Mouse (Mus musculus) layer of hippocampus, adult 2 months (tissue): Measurements from ENCODE around the gene Mindy2. TPM values are rescaled to one million over a fixed set of nuclear protein-coding genes. Genes with fewer than 3 reads are reported as not detected.

ENCODE experiments used
- DNase-seq, 2 experiments: peaks; one replicate each; pipeline ENCODE4 v3.0.0; 2022; ENCODE audit warnings: low spot score in 2 of 2
- H3K27ac ChIP-seq: fragments of 200-600 bp; 2 replicates; pipeline ENCODE4 v1.8.1; 2022
- H3K4me3 ChIP-seq: fragments of 200-600 bp; 2 replicates; pipeline ENCODE4 v1.8.1; 2022; ENCODE audit warnings: mild to moderate bottlenecking
- CTCF ChIP-seq: fragments of 200-600 bp; conservative IDR thresholded peaks from 2 replicates; pipeline ENCODE4 v1.8.1; 2022; ENCODE audit warnings: antibody characterized with exemption, mild to moderate bottlenecking, moderate library complexity
- total RNA-seq, 2 experiments: library from RNA; stranded (reverse); gene quantifications; 2 replicates each; pipeline ENCODE4 v1.2.3; 2021

Mindy2 gene
- total RNA-seq, 2 experiments from 2014 or later: 30.4 to 33.3 TPM

GRCm38 (mm10) chr9:70679132-70680091 lies 22.4 kb upstream of the Mindy2 start:
- TF ChIP-seq CTCF: no peak
- Histone ChIP-seq H3K4me3 (peak overlapping the region; percentile 96), H3K27ac (peak overlapping the region; percentile 96)
- DNase-seq: peak; percentile 13 to 47

GRCm38 (mm10) chr9:70678682-70679131 lies 21.7 kb upstream of the Mindy2 start, which contains the start of gene Adam10:
Gene Adam10, plus strand, starts transcription at chr9:70678997.
- peak within 1 kb of the TSS; percentile 96 for H3K4me3 ChIP-seq

DNA sequence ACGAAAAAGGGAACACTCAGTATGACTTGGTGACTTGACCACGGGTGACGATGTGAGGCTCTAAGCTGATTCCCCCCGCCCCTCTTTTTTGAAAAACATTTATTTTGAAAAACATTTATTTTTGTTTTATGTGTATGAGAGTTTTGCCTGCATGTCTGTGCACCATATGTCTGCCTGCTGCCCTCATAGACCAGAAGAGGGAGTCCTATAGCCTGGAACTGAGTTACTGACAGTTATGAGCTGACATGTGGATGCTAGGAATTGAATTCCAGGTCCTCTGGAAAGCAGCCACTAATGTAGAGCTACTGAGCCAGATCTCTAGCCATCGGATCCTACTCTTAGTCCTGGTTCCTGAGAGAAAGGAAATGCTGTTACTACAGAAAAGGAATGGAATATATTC lies 19.0 kb upstream of the Mindy2 start:
- Histone ChIP-seq H3K27ac (no peak overlapping the region), H3K4me3 (no peak overlapping the region)
- peak; percentile 30; the same call in 1 of the 2 replicates for TF ChIP-seq CTCF
- no peak for DNase-seq

More at GRCm38 (mm10) chr9:70678682-70679131, 21.7 kb upstream of the Mindy2 start, which contains the start of gene Adam10:
- DNase-seq: peak; percentile 98 to 99
- H3K27ac ChIP-seq: peak within 1 kb of the TSS; percentile 96
- no peak for TF ChIP-seq CTCF

DNA sequence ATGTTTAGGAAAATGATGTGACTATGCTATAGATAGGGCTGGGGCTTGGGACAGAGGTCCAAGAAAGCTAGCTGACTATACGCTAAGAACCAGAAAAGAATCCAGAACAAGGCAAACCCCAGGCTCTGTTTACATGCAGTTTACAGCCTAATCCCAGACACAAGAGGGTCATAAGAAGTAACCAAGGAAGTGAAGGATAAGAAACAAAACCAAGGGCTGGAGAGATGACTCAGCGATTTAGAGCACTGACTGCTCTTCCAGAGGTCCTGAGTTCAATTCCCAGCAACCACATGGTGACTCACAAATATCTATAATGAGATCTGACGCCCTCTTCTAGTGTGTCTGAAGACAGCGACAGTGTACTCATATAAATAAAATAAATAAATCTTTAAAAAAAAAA lies 18.1 kb upstream of the Mindy2 start:
- no peak for TF ChIP-seq CTCF
- H3K27ac ChIP-seq: no peak overlapping the region
- no peak for DNase-seq
- no peak overlapping the region for H3K4me3 ChIP-seq

GRCm38 (mm10) chr9:70673656-70674055 lies 16.7 kb upstream of the Mindy2 start:
- no peak overlapping the region for H3K4me3 ChIP-seq
- no peak for TF ChIP-seq CTCF
- H3K27ac ChIP-seq: no peak overlapping the region
- DNase-seq: no peak

DNA sequence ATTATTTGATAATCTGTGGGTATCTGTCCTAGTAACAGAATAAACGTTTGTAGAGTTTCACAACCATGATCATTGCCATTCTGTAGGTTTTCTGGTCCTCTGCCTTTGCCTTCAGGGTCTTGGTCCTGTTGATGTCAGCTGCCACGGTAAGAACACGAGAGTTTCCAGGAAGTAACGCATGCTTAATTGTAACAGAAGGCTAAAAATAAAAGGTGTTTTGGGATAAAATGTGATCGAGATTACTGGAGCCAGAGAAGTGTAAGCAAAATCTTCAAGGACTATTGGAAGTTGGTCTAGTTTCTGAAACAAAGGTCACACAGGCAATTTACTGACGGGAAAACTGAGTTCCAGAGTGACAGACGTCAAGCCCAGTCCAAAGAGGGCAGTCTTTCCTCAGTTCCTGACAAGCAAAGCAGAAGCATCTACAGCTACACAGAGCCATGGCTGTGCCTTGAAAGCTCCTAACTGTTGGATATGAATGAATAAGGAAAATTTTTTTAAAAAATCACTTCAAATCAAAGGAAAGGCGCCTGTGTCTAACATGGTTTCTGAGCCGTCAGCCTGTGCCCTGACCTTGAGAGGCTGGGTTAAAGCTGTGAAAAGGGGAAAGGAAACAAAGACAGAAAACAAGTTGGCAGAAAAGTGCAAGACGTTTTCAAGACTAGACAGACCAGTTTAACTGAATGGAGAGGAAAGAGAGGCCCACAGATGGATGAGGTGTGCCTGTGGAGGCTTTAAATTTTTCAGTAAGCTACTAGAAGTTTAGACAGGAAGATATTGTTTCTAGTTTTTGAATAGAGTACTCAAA lies 15.0 kb upstream of the Mindy2 start:
- peak; percentile 74 for TF ChIP-seq CTCF
- Histone ChIP-seq H3K4me3 (no peak overlapping the region), H3K27ac (no peak overlapping the region)
- no peak for DNase-seq

DNA sequence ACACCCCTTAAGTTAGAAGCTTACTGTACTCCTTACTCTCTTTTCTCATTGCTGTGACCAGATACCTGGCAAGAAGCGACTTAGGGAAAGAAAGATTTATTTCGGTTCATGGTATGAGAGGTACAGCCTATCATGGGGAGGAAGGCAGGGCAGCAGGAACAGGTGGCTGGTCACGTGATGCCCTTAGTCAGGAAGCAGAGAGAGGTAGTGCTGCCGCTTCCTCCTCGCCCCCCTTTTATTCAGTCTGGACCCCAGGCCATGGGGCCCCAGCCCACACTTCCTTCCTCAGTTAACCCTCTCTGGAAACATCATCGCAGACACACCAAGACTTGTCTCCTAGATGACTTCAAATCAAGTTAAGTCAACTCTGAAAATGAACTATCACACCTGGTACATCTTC lies 14.3 kb upstream of the Mindy2 start:
- TF ChIP-seq CTCF: no peak
- DNase-seq: no peak
- no peak overlapping the region for H3K27ac ChIP-seq
- no peak overlapping the region for H3K4me3 ChIP-seq

- TF ChIP-seq CTCF: no peak
- Histone ChIP-seq H3K27ac (no peak overlapping the region), H3K4me3 (no peak overlapping the region)
- DNase-seq: no peak
Observed at GRCm38 (mm10) chr9:70670381-70670780, 13.4 kb upstream of the Mindy2 start.

GRCm38 (mm10) chr9:70669197-70669596 lies 12.2 kb upstream of the Mindy2 start:
- no peak for TF ChIP-seq CTCF
- H3K4me3 ChIP-seq: no peak overlapping the region

DNA sequence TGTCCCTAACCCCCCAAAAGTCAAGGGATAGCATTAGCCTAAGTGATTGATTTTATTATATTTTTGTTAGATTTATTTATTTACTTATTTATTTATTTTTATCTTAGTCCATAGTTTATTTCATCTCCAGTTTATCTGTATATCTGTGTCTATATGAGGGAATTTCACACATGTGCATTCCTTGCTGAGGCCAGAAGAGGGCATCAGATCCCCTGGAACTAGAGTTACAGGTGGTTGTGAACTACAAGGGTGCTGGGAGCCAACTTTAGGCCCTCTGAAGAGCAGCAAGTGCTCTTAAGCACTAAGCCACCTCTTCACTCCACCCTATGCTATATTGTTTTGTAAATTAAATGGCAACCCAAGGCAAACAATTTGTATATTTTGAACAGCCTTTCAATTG lies 11.1 kb upstream of the Mindy2 start:
- DNase-seq: no peak
- peak; percentile 73 for TF ChIP-seq CTCF
- no peak overlapping the region for H3K4me3 ChIP-seq
- no peak overlapping the region for H3K27ac ChIP-seq

More at GRCm38 (mm10) chr9:70669197-70669596, 12.2 kb upstream of the Mindy2 start:
- no peak overlapping the region for H3K27ac ChIP-seq
- DNase-seq: no peak

DNA sequence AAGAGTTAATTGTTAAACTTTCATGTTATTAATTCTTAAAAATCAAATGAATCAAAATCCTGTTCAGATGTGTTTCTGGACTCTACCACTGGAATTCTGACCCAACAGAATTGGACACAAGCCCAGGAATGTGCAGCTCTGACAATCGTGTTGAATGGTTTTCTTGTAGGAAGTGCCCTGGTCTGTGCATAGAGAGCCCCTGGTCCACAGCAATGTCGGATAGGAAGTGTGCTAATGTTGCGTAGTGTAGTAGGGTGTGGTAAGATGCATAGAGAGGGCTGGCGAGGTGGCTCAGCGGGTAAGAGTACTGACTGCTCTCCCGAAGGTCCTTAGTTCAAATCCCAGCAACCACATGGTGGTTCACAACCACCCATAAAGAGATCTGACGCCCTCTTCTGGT lies 9.8 kb upstream of the Mindy2 start:
- Histone ChIP-seq H3K27ac (no peak overlapping the region), H3K4me3 (no peak overlapping the region)
- TF ChIP-seq CTCF: no peak
- DNase-seq: no peak

GRCm38 (mm10) chr9:70665372-70666145 lies 8.6 kb upstream of the Mindy2 start:
- no peak for DNase-seq
- TF ChIP-seq CTCF: no peak
- H3K4me3 ChIP-seq: no peak overlapping the region
- H3K27ac ChIP-seq: no peak overlapping the region
